Comparison of ENCODE assay signal across 24 mouse cellular contexts in genomic region chr14:8114306-8114705, GRCm38 (mm10). TPM values are rescaled to one million over a fixed set of nuclear protein-coding genes. Genes with fewer than 3 reads are reported as not detected.
DNase-seq lines count a peak whose midpoint lies in the region; ATAC-seq and TF ChIP-seq lines count a peak whose summit lies in the region.
"Had no signal": no experiment of that assay in that cellular context is flagged by ENCODE, and none has a peak within 500 bp of the region (broad histone marks: within the 10 kb centered on the region; RNA-seq: fewer than 3 reads in every experiment).

No protein-coding gene starts in this region.

- no peak for DNase-seq in liver, postnatal 0 days
- DNase-seq in A20 (ENCODE audit: low read depth, low spot score): peak; percentile 87
- no peak for DNase-seq in gastrocnemius, adult 2 months
- no peak for DNase-seq in right cerebral cortex, postnatal 36 days (ENCODE audit: low spot score in 2 of 2)
- DNase-seq: adrenal gland, adult 8-10 months; adrenal gland, postnatal 25 days; cerebellum, postnatal 14 days; forebrain, postnatal 0 days; gastrocnemius, postnatal 25 days; heart, adult 2 months; heart, postnatal 14 days; heart, postnatal 4 days had no signal

- no peak for ATAC-seq in liver, postnatal 0 days
- ATAC-seq in liver, embryonic 12.5 days: no peak
- ATAC-seq: activated CD4-positive, CD25-positive, alpha-beta regulatory T cell, adult 4 months; CD4-positive, CD25-positive, alpha-beta regulatory T cell, adult 4 months; forebrain, embryonic 14.5 days; forebrain, postnatal 0 days; hindbrain, postnatal 0 days; inflammation-experienced regulatory T-cells, adult 6 months had no signal

- intact Hi-C loops in gastrocnemius, adult 2 months (cut with DNase I): no loop called here

- no peak for TF ChIP-seq EP300 in liver, postnatal 0 days (IDR thresholded peaks at IDR 0.05; ENCODE audit: low read depth)

- no peak overlapping the region for H3K9ac ChIP-seq in liver, postnatal 0 days (replicated peaks)
- no peak overlapping the region for H3K9ac ChIP-seq in liver, embryonic 12.5 days
- H3K9ac ChIP-seq: embryonic facial prominence, embryonic 12.5 days; embryonic facial prominence, embryonic 15.5 days; forebrain, postnatal 0 days; heart, embryonic 13.5 days; hindbrain, embryonic 14.5 days had no signal

- H3K9me3 ChIP-seq in liver, postnatal 0 days (ENCODE audit: low read length): no peaks in the 10 kb centered on the region
- no peaks in the 10 kb centered on the region for H3K9me3 ChIP-seq in liver, embryonic 12.5 days (replicated peaks)
- H3K9me3 ChIP-seq: embryonic facial prominence, embryonic 12.5 days; embryonic facial prominence, embryonic 15.5 days; heart, embryonic 10.5 days; heart, embryonic 13.5 days had no signal

- H3K4me2 ChIP-seq in liver, postnatal 0 days (ENCODE audit: low read depth, low read length): no peak overlapping the region
- no peak overlapping the region for H3K4me2 ChIP-seq in liver, embryonic 12.5 days
- H3K4me2 ChIP-seq: embryonic facial prominence, embryonic 12.5 days; embryonic facial prominence, embryonic 15.5 days; heart, embryonic 13.5 days; hindbrain, embryonic 14.5 days had no signal

- TF ChIP-seq CTCF in liver, postnatal 0 days (IDR thresholded peaks at IDR 0.05; ENCODE audit: low read depth): no peak
- TF ChIP-seq CTCF in bone marrow, adult 2 months (IDR thresholded peaks at IDR 0.05; ENCODE audit: control insufficient read depth, insufficient read depth, low read length): no peak
- no peak for TF ChIP-seq CTCF in gastrocnemius, adult 2 months (IDR thresholded peaks at IDR 0.05)

- peaks cover 8% of the 10 kb centered on the region for H3K4me1 ChIP-seq in liver, postnatal 0 days (ENCODE audit: insufficient read depth)
- H3K4me1 ChIP-seq in liver, embryonic 12.5 days: no peaks in the 10 kb centered on the region
- peaks cover 6% of the 10 kb centered on the region; the same call in 1 of the 2 replicates for H3K4me1 ChIP-seq in bone marrow, adult 2 months (ENCODE audit: control insufficient read depth, insufficient read depth, low read length)
- H3K4me1 ChIP-seq: embryonic facial prominence, embryonic 12.5 days; embryonic facial prominence, embryonic 15.5 days had no signal

- no peak for TF ChIP-seq POLR2A in bone marrow, adult 2 months (IDR thresholded peaks at IDR 0.05; ENCODE audit: borderline replicate concordance, control insufficient read depth, low read depth, low read length)

- 45% methylated on average over 3 of the region's 3 CpGs for WGBS in liver, postnatal 0 days (ENCODE audit: insufficient replicate concordance)
- 79% methylated on average over 3 of the region's 3 CpGs for WGBS in liver, embryonic 12.5 days (ENCODE audit: insufficient replicate concordance)
- 66% methylated on average over 3 of the region's 3 CpGs for WGBS in bone marrow, adult 2 months

- H3K27ac ChIP-seq in liver, postnatal 0 days (ENCODE audit: low read depth): peak overlapping the region; percentile 69
- no peak overlapping the region for H3K27ac ChIP-seq in liver, embryonic 12.5 days
- H3K27ac ChIP-seq in bone marrow, adult 2 months (ENCODE audit: control insufficient read depth, insufficient read depth, low read depth, low read length, poor library complexity): peak overlapping the region; percentile 63
- no peak overlapping the region for H3K27ac ChIP-seq in gastrocnemius, adult 2 months
- H3K27ac ChIP-seq: embryonic facial prominence, embryonic 12.5 days; embryonic facial prominence, embryonic 15.5 days; heart, adult 2 months; heart, embryonic 10.5 days; heart, embryonic 13.5 days; hindbrain, embryonic 14.5 days; hindbrain, postnatal 0 days had no signal

- peaks cover under 1% of the 10 kb centered on the region; the same call in 1 of the 2 replicates for H3K36me3 ChIP-seq in liver, postnatal 0 days (replicated peaks; ENCODE audit: insufficient read depth, low read length)
- no peaks in the 10 kb centered on the region for H3K36me3 ChIP-seq in liver, embryonic 12.5 days
- H3K36me3 ChIP-seq: embryonic facial prominence, embryonic 12.5 days; embryonic facial prominence, embryonic 15.5 days; heart, embryonic 10.5 days; heart, embryonic 13.5 days had no signal

- H3K4me3 ChIP-seq in liver, postnatal 0 days (ENCODE audit: low read depth, low read length): no peak overlapping the region
- no peak overlapping the region for H3K4me3 ChIP-seq in liver, embryonic 12.5 days
- H3K4me3 ChIP-seq in bone marrow, adult 2 months (replicated peaks; ENCODE audit: control insufficient read depth, low read depth, low read length): no peak overlapping the region
- H3K4me3 ChIP-seq in gastrocnemius, adult 2 months: no peak overlapping the region
- H3K4me3 ChIP-seq: embryonic facial prominence, embryonic 12.5 days; embryonic facial prominence, embryonic 15.5 days; heart, adult 2 months; heart, embryonic 10.5 days; heart, embryonic 13.5 days had no signal

- H3K27me3 ChIP-seq in liver, postnatal 0 days (ENCODE audit: insufficient read depth, low read length): no peaks in the 10 kb centered on the region
- H3K27me3 ChIP-seq in liver, embryonic 12.5 days (replicated peaks): no peaks in the 10 kb centered on the region
- H3K27me3 ChIP-seq: embryonic facial prominence, embryonic 12.5 days; embryonic facial prominence, embryonic 15.5 days; heart, embryonic 13.5 days had no signal

RNA-seq across cellular contexts. Expression of gene Pxk, which starts 16.3 kb away (rescaled TPM):
- 15.7 and 17.8 TPM in 2 replicates for polyA plus RNA-seq in liver, postnatal 0 days (2015; fragmentation: Nextera tagmentation; extraction: Ambion mirVana)
- polyA plus RNA-seq in liver, embryonic 12.5 days (2016; fragmentation: Nextera tagmentation; extraction: Ambion mirVana): 11.9 and 13.3 TPM in 2 replicates
- 7.1 and 21.9 TPM in 2 replicates for polyA plus RNA-seq in bone marrow, adult 2 months (2011; ENCODE audit: insufficient read depth, insufficient read length, low replicate concordance, missing spikeins)
- total RNA-seq in gastrocnemius, adult 2 months (2021): 10 to 100 TPM; 12.4 to 12.7 TPM

RNA-seq across cellular contexts. Expression of gene Rpp14, which starts 34.1 kb away (rescaled TPM):
- 19.2 and 19.3 TPM in 2 replicates for polyA plus RNA-seq in liver, postnatal 0 days (2015; fragmentation: Nextera tagmentation; extraction: Ambion mirVana)
- polyA plus RNA-seq in liver, embryonic 12.5 days (2016; fragmentation: Nextera tagmentation; extraction: Ambion mirVana): 41.7 and 45.2 TPM in 2 replicates
- polyA plus RNA-seq in bone marrow, adult 2 months (2011; ENCODE audit: insufficient read depth, insufficient read length, low replicate concordance, missing spikeins): 10.6 and 20.7 TPM in 2 replicates
- 10 to 100 TPM; 24.2 to 31.5 TPM for total RNA-seq in gastrocnemius, adult 2 months (2021)

RNA-seq across cellular contexts. Expression of gene Pdhb, which starts 58.5 kb away (rescaled TPM):
- polyA plus RNA-seq in liver, postnatal 0 days (2015; fragmentation: Nextera tagmentation; extraction: Ambion mirVana): 119 and 125 TPM in 2 replicates
- polyA plus RNA-seq in liver, embryonic 12.5 days (2016; fragmentation: Nextera tagmentation; extraction: Ambion mirVana): 138 and 139 TPM in 2 replicates
- polyA plus RNA-seq in bone marrow, adult 2 months (2011; ENCODE audit: insufficient read depth, insufficient read length, low replicate concordance, missing spikeins): 60.0 and 77.9 TPM in 2 replicates
- 100 to 1,000 TPM; 268 to 370 TPM for total RNA-seq in gastrocnemius, adult 2 months (2021)

Comparison
In these comparisons a context has a peak if more than half of its experiments do, and no peak if none do; other contexts are left out.
1. H3K27ac ChIP-seq: peak in liver, postnatal 0 days (single experiment) and bone marrow, adult 2 months (single experiment); none in liver, embryonic 12.5 days (single experiment) and gastrocnemius, adult 2 months (single experiment).